Mouse (Mus musculus): ENCODE results near the gene Entr1. TPM values are rescaled to one million over a fixed set of nuclear protein-coding genes. Genes with fewer than 3 reads are reported as not detected.
A peak's percentile ranks its signal among the peaks of the same experiment; 100 is the strongest.

Gene Entr1
- total and polyA plus RNA-seq, 2 experiments from 2014 or later = 156 to 157 TPM

DNA sequence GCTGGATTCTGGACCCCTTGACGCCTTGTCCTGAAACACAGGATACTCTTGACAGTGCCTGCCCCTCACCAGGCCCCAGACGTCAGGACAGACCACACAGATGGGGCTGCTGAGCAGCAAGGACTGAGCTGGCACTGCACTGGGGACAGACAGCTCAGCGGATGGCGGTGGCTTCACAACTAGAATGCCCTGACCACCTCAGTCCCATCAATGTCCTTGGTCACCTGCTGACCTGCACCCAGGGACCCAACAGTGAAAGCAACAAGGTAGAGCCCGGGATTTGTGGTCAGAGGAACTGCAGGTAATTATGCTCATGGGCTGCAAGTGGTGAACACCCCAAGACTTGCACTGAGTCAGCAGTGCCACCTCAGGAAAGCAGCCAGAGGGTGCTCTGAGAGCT, 26.1 kb downstream of the Entr1 start:
- H3K9ac ChIP-seq (replicated peaks; ENCODE audit: low read length, poor library complexity, severe bottlenecking) = no peak overlapping the region
- 87% methylated on average over 5 of the region's 5 CpGs for whole genome bisulfite sequencing
- DNase-seq (ENCODE audit: low spot score) (no peak), ATAC-seq (ENCODE audit: low FRiP score) (no peak)
- no peak for TF ChIP-seq CTCF (IDR thresholded peaks at IDR 0.05)
- no peaks in the 10 kb centered on the region for H3K4me1 ChIP-seq (ENCODE audit: insufficient read depth, low read length)
- H3K27me3 ChIP-seq (ENCODE audit: insufficient read depth, low read length) = no peaks in the 10 kb centered on the region
- no peak overlapping the region for H3K4me3 ChIP-seq (ENCODE audit: low read depth, low read length)
- H3K36me3 ChIP-seq (ENCODE audit: insufficient read depth, low read length) = peaks cover 51% of the 10 kb centered on the region
- H3K9me3 ChIP-seq (ENCODE audit: low read length) = no peaks in the 10 kb centered on the region
- no peak overlapping the region for H3K27ac ChIP-seq (ENCODE audit: low read depth, low read length)
- H3K4me2 ChIP-seq (ENCODE audit: low read depth, low read length, poor library complexity, severe bottlenecking) = no peak overlapping the region

GRCm38 (mm10) chr2:26360772-26361171, 28.3 kb downstream of the Entr1 start, which contains the start of gene Card9:
Card9 (minus strand) TSS chr2:26360918.
- H3K27me3 ChIP-seq (ENCODE audit: insufficient read depth, low read length) = no peaks in the 10 kb centered on the region
- no peak for ATAC-seq (ENCODE audit: low FRiP score)
- no peak within 1 kb of the TSS for H3K27ac ChIP-seq (ENCODE audit: low read depth, low read length)
- WGBS = 58% methylated on average over 3 of the region's 3 CpGs
- H3K9ac ChIP-seq (replicated peaks; ENCODE audit: low read length, poor library complexity, severe bottlenecking) = no peak within 1 kb of the TSS
- no peak for DNase-seq (ENCODE audit: low spot score)
- TF ChIP-seq CTCF (IDR thresholded peaks at IDR 0.05) = no peak
- no peak within 1 kb of the TSS for H3K4me3 ChIP-seq (ENCODE audit: low read depth, low read length)
- H3K9me3 ChIP-seq (ENCODE audit: low read length) = no peaks in the 10 kb centered on the region
- peaks cover 31% of the 10 kb centered on the region for H3K36me3 ChIP-seq (ENCODE audit: insufficient read depth, low read length)
- H3K4me1 ChIP-seq (ENCODE audit: insufficient read depth, low read length) = no peaks in the 10 kb centered on the region
- no peak within 1 kb of the TSS for H3K4me2 ChIP-seq (ENCODE audit: low read depth, low read length, poor library complexity, severe bottlenecking)

DNA sequence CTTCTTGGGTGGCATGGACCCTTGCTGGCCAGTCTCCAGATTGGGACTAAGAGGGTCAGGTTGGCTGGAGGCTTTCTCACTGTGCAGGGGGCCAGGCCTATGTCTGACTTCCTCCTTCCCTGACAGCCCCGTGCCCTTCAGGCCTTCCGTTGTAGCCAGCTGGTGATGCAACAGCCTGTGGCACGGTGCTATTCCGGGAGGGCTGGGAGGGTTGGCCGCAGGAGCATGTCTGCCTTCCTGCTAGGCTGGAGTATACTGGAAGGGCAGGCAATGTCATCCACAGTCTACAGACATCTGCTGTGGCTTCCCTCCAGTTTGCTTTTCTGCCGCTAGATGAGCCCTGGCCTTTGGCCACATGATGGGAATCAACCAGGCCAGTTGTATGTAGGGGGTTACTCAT, 29.1 kb downstream of the Entr1 start:
- Histone ChIP-seq H3K36me3 (ENCODE audit: insufficient read depth, low read length) (peaks cover 23% of the 10 kb centered on the region), H3K9me3 (ENCODE audit: low read length) (no peaks in the 10 kb centered on the region), H3K4me3 (ENCODE audit: low read depth, low read length) (no peak overlapping the region), H3K4me2 (ENCODE audit: low read depth, low read length, poor library complexity, severe bottlenecking) (no peak overlapping the region), H3K4me1 (ENCODE audit: insufficient read depth, low read length) (no peaks in the 10 kb centered on the region), H3K27ac (ENCODE audit: low read depth, low read length) (no peak overlapping the region), H3K27me3 (ENCODE audit: insufficient read depth, low read length) (no peaks in the 10 kb centered on the region), H3K9ac (replicated peaks; ENCODE audit: low read length, poor library complexity, severe bottlenecking) (no peak overlapping the region)
- DNase-seq (ENCODE audit: low spot score) = peak; percentile 40
- no peak for TF ChIP-seq CTCF (IDR thresholded peaks at IDR 0.05)
- WGBS = 86% methylated on average over 6 of the region's 6 CpGs
- ATAC-seq (ENCODE audit: low FRiP score) = no peak; the same call in 1 of the 2 replicates

DNA sequence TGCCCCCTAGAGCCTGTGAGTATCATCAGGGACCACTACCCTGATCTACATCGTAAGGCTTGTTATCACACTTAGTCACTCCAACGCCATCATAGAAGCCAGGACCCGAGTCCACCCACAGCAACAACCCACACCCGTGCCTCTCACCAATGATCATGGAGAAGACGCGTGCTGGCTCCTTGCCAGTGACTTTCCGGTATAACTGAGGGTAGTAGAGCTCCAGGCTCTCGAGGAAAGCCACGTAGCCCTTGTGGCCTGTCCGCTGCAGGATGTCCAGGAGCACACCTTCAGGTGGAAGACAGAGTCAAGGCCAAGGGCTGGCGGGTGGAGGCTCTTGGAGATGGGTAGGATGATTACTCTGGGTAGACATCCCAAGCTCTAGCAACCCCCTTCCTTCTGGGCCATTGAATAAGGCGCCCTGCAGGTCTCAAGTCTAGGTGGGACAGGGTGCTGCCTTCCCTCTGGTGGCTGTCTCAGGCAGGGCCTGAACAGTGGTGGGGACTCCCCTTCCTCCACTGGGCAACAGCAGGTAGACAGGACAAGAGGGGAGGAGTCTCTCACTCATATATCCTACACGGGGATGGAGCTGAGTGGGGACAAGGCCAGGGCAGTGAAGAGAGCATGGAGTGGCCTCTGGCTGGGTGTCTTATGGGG, 30.3 kb downstream of the Entr1 start:
- 86% methylated on average over 13 of the region's 13 CpGs for WGBS
- H3K9ac ChIP-seq (replicated peaks; ENCODE audit: low read length, poor library complexity, severe bottlenecking) = 0 out of 2 replicates have a peak overlapping the region, but pooled peaks have one; percentile 29

GRCm38 (mm10) chr2:26357484-26357883, 31.6 kb downstream of the Entr1 start:
- 42% methylated on average over 15 of the region's 15 CpGs for WGBS
- Histone ChIP-seq H3K4me1 (ENCODE audit: insufficient read depth, low read length) (no peaks in the 10 kb centered on the region), H3K9ac (replicated peaks; ENCODE audit: low read length, poor library complexity, severe bottlenecking) (no peak overlapping the region), H3K4me3 (ENCODE audit: low read depth, low read length) (no peak overlapping the region), H3K9me3 (ENCODE audit: low read length) (no peaks in the 10 kb centered on the region), H3K4me2 (ENCODE audit: low read depth, low read length, poor library complexity, severe bottlenecking) (no peak overlapping the region), H3K27me3 (ENCODE audit: insufficient read depth, low read length) (no peaks in the 10 kb centered on the region), H3K27ac (ENCODE audit: low read depth, low read length) (no peak overlapping the region), H3K36me3 (ENCODE audit: insufficient read depth, low read length) (no peaks in the 10 kb centered on the region)
- ATAC-seq (ENCODE audit: low FRiP score) = no peak
- TF ChIP-seq CTCF (IDR thresholded peaks at IDR 0.05) = peak; percentile 47
- no peak for DNase-seq (ENCODE audit: low spot score)

More for the DNA sequence above, 30.3 kb downstream of the Entr1 start:
- no peaks in the 10 kb centered on the region for H3K4me1 ChIP-seq (ENCODE audit: insufficient read depth, low read length)
- H3K27ac ChIP-seq (ENCODE audit: low read depth, low read length) = no peak overlapping the region
- ATAC-seq (ENCODE audit: low FRiP score) (no peak), DNase-seq (ENCODE audit: low spot score) (no peak)
- H3K36me3 ChIP-seq (ENCODE audit: insufficient read depth, low read length) = peaks cover 11% of the 10 kb centered on the region; the same call in 1 of the 2 replicates
- H3K9me3 ChIP-seq (ENCODE audit: low read length) = no peaks in the 10 kb centered on the region
- H3K27me3 ChIP-seq (ENCODE audit: insufficient read depth, low read length) = no peaks in the 10 kb centered on the region
- TF ChIP-seq CTCF (IDR thresholded peaks at IDR 0.05) = no peak
- H3K4me2 ChIP-seq (ENCODE audit: low read depth, low read length, poor library complexity, severe bottlenecking) = no peak overlapping the region
- H3K4me3 ChIP-seq (ENCODE audit: low read depth, low read length) = no peak overlapping the region

DNA sequence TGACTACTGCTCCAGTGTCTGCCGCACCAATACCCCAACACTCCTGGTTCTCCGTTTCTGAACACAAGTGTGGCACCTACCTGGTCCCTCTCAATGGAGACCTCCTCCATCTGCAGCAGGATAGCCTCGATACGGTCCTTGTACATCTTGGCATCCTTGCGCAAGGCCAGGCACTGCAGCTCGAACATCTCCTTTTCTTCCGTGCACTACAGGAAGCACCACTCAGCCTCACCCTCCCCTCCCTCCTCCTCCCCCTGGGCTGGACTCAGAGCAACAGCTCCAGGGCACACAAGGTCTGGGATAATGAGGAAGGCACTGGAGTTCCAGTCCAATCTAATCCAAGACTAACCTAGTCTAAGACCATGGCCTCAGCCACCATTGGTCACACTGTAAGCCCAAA, 32.4 kb downstream of the Entr1 start:
- no peak overlapping the region for H3K4me2 ChIP-seq (ENCODE audit: low read depth, low read length, poor library complexity, severe bottlenecking)
- no peak overlapping the region for H3K27ac ChIP-seq (ENCODE audit: low read depth, low read length)
- 78% methylated on average over 7 of the region's 7 CpGs for WGBS
- no peak for TF ChIP-seq CTCF (IDR thresholded peaks at IDR 0.05)
- no peaks in the 10 kb centered on the region for H3K4me1 ChIP-seq (ENCODE audit: insufficient read depth, low read length)
- DNase-seq (ENCODE audit: low spot score) (no peak), ATAC-seq (ENCODE audit: low FRiP score) (no peak)
- no peaks in the 10 kb centered on the region for H3K36me3 ChIP-seq (ENCODE audit: insufficient read depth, low read length)
- H3K9me3 ChIP-seq (ENCODE audit: low read length) = no peaks in the 10 kb centered on the region
- no peak overlapping the region for H3K9ac ChIP-seq (replicated peaks; ENCODE audit: low read length, poor library complexity, severe bottlenecking)
- no peaks in the 10 kb centered on the region for H3K27me3 ChIP-seq (ENCODE audit: insufficient read depth, low read length)
- no peak overlapping the region for H3K4me3 ChIP-seq (ENCODE audit: low read depth, low read length)

All from midbrain, postnatal 0 days (tissue).